Mouse (Mus musculus): ENCODE measurements around the gene Tsen54. TPM values are rescaled to one million over a fixed set of nuclear protein-coding genes. Genes with fewer than 3 reads are reported as not detected.

The Tsen54 gene
- polyA plus RNA-seq, 1 experiment from 2014 or later, result 4.8 TPM

DNA sequence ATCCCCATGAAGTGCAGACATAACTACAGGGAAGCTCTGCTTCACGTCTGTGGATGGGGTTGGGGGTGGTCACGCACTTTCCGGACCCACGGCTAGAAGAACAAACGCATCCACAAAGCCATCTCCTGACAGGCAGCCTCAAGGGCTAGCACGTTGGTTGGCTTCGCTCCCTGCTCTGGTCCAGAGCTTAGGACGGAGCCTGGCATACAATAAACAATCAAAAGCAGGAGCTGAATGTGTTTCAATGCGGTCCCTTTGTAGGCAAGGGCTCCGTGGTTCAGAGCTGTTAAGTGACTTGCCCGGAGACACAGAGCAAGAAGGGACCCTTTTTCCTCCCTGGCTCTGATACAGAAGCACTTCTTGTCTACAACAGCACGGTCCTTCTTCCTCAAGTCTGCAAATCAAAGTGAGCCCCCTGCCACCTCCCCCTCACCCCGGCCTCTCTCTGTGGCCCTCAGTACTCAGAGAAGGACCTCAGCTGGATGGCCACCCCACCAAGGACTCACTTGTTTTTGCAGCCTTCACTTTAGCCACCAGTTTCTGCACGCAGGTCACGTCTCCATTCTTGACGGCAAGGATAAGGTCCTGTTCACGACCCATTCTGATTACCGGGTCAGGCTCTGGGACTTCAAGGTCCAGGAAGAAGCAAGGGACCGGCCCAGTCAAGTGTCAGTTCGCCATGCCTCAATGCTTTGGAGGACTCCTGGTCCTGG, 3.0 kb upstream of the Tsen54 start:
- Histone ChIP-seq H3K79me2 (ENCODE audit: inconsistent target) (no peaks in the 10 kb centered on the region; the same call in 1 of the 2 replicates), H3K4me3 (ENCODE audit: inconsistent target) (no peak overlapping the region), H3K27ac (no peak overlapping the region), H3K36me3 (ENCODE audit: inconsistent target) (no peaks in the 10 kb centered on the region)
- 94% methylated on average over 20 of the region's 20 CpGs for WGBS (ENCODE audit: missing documents)

DNA sequence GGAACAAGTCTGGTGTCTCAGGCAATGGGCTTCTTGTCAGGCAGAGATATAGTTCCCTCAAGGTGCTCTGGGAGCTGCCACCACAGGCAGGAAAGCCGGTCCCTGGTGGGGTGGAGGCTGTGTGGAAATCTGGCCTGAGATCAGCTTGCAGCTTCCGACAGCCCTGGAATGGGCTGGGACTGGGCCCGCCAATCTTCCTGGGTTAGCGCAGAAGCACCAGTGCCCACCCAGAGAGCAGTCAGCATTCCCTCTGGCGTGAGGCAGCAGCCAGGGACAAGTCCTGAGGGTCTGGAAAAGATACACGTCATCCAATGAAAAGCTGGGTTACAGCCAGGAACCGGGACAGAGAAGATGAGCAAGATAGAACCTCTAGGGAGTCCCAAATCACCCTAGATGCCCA, 2.4 kb upstream of the Tsen54 start:
- H3K27ac ChIP-seq, result no peak overlapping the region
- no peaks in the 10 kb centered on the region; the same call in 1 of the 2 replicates for H3K79me2 ChIP-seq (ENCODE audit: inconsistent target)
- no peak overlapping the region for H3K4me3 ChIP-seq (ENCODE audit: inconsistent target)
- 98% methylated on average over 7 of the region's 7 CpGs for WGBS (ENCODE audit: missing documents)
- H3K36me3 ChIP-seq (ENCODE audit: inconsistent target), result no peaks in the 10 kb centered on the region

DNA sequence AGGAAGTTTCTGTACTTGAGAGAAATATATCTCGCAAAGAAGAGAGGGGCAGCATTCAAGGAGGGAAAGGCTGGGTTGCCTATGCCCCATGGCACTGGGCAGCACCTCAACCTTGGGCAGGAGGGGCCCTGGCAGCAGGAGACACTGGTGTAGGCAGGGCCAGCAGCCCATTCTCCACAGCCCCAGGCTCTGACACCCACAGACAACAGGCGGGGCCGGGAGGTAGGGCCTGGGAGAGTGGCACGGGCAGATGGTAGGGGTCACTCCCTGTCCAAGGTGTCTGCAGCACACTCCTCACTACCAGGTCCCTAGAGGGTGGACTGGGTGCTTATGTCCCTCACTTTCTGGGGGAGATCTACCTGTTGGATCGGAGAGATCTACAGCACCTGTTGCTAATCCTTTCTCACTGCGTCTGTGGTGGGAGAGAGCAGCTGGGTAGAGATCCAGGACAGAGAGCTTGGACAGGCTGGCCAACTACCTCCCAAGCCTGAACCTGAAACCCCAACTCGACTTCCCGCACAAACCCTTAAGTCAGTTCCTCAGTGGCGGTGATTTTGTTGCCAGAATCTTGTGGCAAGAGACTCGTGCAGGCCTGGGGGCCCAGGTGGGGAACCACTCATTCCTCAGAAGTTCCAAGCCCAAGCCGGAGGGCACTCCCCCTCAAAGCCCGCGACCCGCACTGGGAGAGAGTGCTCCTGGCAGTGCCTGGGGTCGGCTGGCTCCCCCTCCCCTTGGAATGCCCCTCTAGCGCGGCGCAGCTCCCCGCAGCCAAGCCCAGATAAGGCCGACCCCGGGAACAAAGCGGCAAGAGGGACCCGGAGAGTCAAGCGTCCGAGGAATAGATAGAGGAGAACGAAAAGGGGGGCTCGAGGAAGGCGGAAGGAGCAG, 1.7 kb upstream of the Tsen54 start:
- H3K27ac ChIP-seq, result no peak overlapping the region

DNA sequence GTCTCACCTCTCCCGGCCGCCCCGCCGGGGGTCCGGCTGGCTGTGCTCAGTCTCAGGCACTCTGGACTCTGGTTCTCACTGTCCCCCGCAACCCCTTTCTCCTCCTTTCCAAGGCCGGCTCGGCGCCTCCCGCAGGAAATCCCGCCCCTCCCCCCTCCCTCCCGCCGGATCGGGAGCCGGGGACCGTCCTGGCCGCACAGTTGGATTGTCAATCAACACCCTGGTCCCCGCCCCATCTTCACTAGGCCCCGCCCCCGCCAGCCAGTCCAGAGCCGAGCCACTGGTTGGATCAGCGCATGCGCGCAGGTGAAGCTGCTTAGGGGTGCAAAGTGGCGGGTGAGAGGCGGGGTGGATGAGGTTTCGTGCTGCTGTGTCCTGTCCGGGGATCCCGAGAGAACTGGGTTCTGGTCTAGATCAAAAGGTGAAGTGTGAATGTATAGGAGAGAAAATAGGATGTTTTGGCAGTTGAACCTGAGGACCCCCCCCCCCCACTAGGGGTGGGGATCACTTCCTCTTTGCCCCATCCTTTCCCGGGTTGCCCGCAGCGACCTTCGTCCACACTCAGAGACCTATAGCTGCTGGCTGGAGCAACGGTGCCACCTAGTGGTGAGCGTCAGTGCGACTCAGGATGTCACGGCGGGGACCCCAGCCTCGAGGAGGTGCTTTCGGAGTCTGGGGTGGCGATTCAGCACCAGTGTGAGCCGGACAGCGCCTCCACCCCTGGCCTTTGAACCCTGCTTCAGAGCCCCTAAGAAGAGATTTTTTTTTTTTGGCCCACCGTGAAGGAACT, 822 bp upstream of the Tsen54 start, which contains the start of gene Caskin2:
Gene Caskin2 (minus strand): TSS at position 133 of the 790 bp plus-strand sequence.
- H3K79me2 ChIP-seq (ENCODE audit: inconsistent target), result no peaks in the 10 kb centered on the region; the same call in 1 of the 2 replicates
- WGBS (ENCODE audit: missing documents), result 1% methylated on average over 39 of the region's 44 CpGs
- H3K36me3 ChIP-seq (ENCODE audit: inconsistent target), result no peaks in the 10 kb centered on the region
- no peak within 1 kb of the TSS for H3K27ac ChIP-seq
- peak within 1 kb of the TSS; percentile 48 for H3K4me3 ChIP-seq (ENCODE audit: inconsistent target)

More for the DNA sequence above, 1.7 kb upstream of the Tsen54 start:
- Histone ChIP-seq H3K79me2 (ENCODE audit: inconsistent target) (no peaks in the 10 kb centered on the region; the same call in 1 of the 2 replicates), H3K36me3 (ENCODE audit: inconsistent target) (no peaks in the 10 kb centered on the region), H3K4me3 (ENCODE audit: inconsistent target) (peak overlapping the region; percentile 48)
- 17% methylated on average over 28 of the region's 28 CpGs for WGBS (ENCODE audit: missing documents)

DNA sequence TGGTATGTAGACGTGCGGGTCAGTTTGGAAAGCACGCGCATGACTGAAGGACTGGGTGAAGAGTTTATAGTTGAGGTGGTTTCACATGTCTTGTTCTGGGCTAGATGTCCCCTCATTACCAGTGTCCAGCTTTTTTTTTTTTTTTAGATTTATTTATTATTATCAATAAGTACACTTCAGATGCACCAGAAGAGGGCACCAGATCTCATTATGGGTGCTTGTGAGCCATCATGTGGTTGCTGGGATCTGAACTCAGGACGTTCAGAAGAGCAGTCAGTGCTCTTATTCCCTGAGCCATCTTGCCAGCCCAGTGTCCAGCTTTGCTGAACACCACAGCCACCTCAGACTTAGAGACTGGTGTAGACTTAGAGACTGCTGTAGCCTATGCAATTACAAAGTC, 2.8 kb downstream of the Tsen54 start:
- Histone ChIP-seq H3K27ac (no peak overlapping the region), H3K4me3 (ENCODE audit: inconsistent target) (no peak overlapping the region), H3K79me2 (ENCODE audit: inconsistent target) (no peaks in the 10 kb centered on the region; the same call in 1 of the 2 replicates), H3K36me3 (ENCODE audit: inconsistent target) (no peaks in the 10 kb centered on the region)
- 86% methylated on average over 5 of the region's 5 CpGs for WGBS (ENCODE audit: missing documents)

DNA sequence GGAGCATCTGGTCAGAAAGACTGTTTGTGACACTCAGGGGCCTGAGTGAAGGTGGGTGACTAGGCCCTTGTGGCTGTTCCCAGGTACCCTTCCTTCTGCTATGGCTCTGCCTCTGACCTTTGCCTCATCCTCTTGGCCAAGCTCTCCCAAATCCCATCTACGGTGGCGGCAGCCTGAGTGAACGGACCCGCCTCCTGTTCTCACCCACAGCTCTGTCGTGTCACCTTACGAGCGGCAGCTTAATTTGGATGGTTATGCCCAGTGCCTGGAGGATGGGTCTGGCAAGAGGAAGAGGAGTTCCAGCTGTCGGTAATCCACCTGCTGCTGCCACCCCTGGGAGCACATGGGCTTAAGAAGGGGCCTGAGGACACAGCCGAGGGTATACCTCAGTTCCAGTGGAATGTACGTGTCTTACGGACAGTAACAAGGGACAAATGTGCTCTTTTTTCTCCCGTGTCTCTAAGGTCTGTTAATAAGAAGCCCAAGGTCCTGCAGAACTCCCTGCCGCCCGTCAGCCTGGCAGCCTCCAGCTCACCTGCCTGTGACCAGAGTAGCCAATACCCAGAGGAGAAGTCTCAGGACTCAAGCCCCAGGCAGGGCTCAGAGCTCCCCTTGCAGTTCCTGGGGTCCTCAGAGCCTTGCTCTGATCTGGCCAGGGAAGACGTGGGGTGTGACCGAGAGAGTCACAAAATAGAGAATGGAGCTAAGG, 5.5 kb downstream of the Tsen54 start:
- H3K36me3 ChIP-seq (ENCODE audit: inconsistent target), result no peaks in the 10 kb centered on the region
- no peaks in the 10 kb centered on the region; the same call in 1 of the 2 replicates for H3K79me2 ChIP-seq (ENCODE audit: inconsistent target)
- no peak overlapping the region for H3K27ac ChIP-seq
- no peak overlapping the region for H3K4me3 ChIP-seq (ENCODE audit: inconsistent target)
- 94% methylated on average over 16 of the region's 16 CpGs for WGBS (ENCODE audit: missing documents)

DNA sequence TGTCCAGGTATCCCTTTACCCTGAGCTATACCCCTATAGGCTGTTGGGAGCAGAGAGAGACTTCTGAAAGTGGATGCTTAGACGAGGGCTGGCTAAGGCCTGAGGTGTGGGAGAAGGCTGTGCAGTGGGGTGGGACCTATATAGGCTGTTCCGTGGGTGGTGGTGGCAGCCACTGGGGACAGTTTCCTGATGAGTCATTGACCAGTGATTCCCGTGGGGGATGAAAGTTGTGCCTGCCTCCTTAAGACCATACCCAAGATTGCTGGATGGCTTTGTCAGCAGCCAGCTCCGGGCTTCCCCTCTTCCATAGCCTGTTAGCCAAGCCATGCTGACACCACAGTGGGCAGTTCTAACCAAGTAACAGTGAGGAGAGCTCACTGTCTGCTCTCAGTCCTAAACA, 6.5 kb downstream of the Tsen54 start:
- H3K79me2 ChIP-seq (ENCODE audit: inconsistent target), result no peaks in the 10 kb centered on the region
- no peak overlapping the region for H3K4me3 ChIP-seq (ENCODE audit: inconsistent target)
- H3K36me3 ChIP-seq (ENCODE audit: inconsistent target), result no peaks in the 10 kb centered on the region
- WGBS (ENCODE audit: missing documents), result 56% methylated on average over 4 of the region's 4 CpGs
- H3K27ac ChIP-seq, result no peak overlapping the region

DNA sequence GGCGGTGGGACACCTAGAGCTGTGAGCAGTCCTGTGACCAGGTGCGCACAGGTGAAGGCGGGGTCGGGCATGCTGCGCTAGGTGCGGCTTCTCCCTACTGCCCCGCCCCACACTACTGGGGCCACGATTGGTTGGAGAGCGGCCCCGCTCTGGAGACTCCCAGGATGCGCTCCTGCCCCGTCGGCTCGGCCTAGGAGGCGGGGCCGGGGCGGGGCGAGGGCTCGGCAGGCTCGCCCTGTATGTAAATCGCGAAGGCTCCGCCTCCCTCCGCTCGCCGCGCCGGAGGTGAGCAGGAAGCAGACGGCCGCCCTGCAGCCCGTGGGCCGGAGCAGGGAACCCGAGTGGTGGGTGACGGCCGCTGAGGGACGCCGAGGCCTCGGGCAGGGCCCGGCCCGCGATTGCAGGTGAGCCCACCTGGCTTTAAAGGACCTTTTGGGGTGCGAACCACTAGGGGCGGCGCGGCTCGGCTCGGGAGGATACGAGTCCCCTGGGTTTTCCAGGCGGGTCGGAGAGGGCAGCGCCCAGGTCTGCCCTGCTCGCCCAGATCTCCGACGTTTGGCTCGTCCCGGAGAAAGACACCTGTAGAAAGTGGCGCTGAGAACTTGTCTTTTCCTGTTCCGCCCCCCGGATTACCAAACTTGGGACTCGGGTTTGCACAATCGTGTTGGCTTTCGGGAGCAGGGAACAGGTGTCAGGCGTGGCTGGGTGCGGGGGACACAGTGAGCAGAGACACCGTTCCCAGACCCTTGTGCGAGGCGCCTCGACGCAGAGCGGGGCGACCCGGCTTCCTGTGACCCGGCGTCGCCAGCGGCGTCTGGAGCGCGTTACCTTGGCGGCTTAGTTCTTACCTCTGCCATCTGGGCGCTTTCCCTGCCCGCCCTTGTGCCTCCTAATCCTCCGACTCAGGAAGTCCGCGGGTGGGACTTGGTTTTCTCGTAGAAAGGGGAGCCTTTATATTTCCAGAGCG, 9.5 kb downstream of the Tsen54 start, which contains the start of gene Llgl2:
Gene Llgl2 (plus strand): TSS at position 276 of the 967 bp plus-strand sequence.
- under 1% methylated on average over 85 of the region's 87 CpGs for WGBS (ENCODE audit: missing documents)
- no peaks in the 10 kb centered on the region for H3K36me3 ChIP-seq (ENCODE audit: inconsistent target)
- no peaks in the 10 kb centered on the region for H3K79me2 ChIP-seq (ENCODE audit: inconsistent target)
- H3K4me3 ChIP-seq (ENCODE audit: inconsistent target), result peak within 1 kb of the TSS; percentile 45
- no peak within 1 kb of the TSS for H3K27ac ChIP-seq

DNA sequence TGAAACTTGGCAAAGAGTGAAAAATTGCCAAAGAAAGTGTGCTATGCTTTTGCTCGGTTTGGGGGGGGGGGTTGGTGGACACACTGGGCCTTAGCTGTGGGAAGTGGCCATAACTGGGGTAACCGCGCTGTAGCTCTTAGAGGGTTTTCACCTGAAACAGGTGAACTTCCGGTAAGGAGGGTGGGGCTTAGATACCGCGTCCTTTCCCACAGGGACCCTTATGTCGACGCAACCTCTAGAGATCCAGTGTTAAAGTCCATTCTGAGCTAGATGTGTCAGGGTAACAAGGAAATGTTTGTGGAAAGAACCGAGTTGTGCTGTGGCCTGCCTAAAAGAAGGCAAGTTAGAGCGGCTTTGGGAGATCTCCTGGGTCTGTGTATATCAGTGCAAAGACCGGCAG, 10.3 kb downstream of the Tsen54 start:
- Histone ChIP-seq H3K4me3 (ENCODE audit: inconsistent target) (peak overlapping the region; percentile 45; the same call in 1 of the 2 replicates), H3K27ac (no peak overlapping the region), H3K36me3 (ENCODE audit: inconsistent target) (no peaks in the 10 kb centered on the region), H3K79me2 (ENCODE audit: inconsistent target) (no peaks in the 10 kb centered on the region)
- 34% methylated on average over 11 of the region's 11 CpGs for WGBS (ENCODE audit: missing documents)

DNA sequence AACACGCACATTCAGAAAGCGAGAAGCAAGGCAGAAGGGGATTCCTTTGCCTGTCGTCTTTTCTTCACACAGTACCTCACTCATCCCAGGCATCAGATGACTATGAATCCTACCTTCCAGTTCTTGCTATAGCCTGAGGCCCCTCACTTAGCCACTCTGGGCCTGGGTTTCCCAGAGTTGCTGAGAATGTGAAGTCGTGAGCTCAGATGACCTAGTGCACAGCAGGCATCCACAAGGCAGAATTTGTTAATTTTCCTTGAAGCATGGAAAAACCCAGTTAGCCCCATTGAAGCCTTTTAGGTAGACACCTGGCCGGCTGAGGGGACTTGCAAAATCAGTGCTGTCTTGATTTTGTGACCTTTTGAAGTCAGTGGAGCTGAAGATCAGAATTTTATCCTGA, 12.0 kb downstream of the Tsen54 start:
- WGBS (ENCODE audit: missing documents), result 98% methylated on average over 5 of the region's 5 CpGs
- no peak overlapping the region for H3K27ac ChIP-seq
- H3K36me3 ChIP-seq (ENCODE audit: inconsistent target), result no peaks in the 10 kb centered on the region
- H3K79me2 ChIP-seq (ENCODE audit: inconsistent target), result no peaks in the 10 kb centered on the region
- H3K4me3 ChIP-seq (ENCODE audit: inconsistent target), result no peak overlapping the region

DNA sequence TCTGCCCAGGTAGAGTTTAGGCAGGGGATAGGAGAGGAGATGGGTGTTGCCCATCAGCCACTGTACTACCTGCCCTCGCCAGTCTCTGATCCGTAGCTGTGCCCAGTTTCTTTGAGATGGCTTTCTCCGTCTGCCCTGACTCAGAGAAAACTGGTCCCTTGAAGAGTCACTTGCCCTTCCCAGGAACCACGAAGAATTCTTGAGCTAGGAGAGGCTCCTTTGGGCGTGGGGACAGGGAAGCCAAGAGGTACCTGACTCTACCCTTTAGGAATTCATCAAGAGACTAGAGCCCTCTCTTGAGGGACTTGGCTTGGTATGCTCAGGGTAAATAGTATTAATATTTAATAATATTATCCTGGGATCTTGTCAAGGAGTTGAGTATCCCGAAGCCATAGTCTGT, 13.1 kb downstream of the Tsen54 start:
- H3K27ac ChIP-seq, result no peak overlapping the region
- H3K36me3 ChIP-seq (ENCODE audit: inconsistent target), result no peaks in the 10 kb centered on the region
- H3K4me3 ChIP-seq (ENCODE audit: inconsistent target), result no peak overlapping the region
- H3K79me2 ChIP-seq (ENCODE audit: inconsistent target), result no peaks in the 10 kb centered on the region
- 93% methylated on average over 6 of the region's 6 CpGs for WGBS (ENCODE audit: missing documents)

DNA sequence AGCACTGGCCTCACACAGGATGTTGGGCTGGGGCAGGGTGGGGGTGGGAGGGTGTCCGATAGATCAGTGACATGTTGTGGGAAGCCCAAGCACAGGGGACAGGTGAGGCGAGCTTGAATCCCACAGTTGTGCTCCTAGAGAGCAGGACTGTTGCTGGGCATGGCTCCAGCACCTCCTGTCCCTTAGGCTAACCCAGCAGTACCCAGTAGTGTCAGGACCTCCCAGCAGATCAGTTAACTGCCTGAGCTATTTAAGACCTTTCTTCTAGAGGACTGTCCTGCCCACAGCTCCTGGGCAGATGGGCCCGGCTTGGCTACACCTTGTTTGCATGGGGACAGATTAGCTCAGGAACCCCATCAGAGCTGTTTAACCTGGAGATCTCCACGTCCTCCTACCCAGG, 14.5 kb downstream of the Tsen54 start:
- Histone ChIP-seq H3K4me3 (ENCODE audit: inconsistent target) (no peak overlapping the region), H3K79me2 (ENCODE audit: inconsistent target) (no peaks in the 10 kb centered on the region), H3K36me3 (ENCODE audit: inconsistent target) (no peaks in the 10 kb centered on the region), H3K27ac (no peak overlapping the region)
- 85% methylated on average over 4 of the region's 4 CpGs for WGBS (ENCODE audit: missing documents)

Measured in macrophage (primary cell).